Mouse (Mus musculus) midbrain, embryonic 15.5 days (tissue): ENCODE data around the gene Lefty1. TPM values are rescaled to one million over a fixed set of nuclear protein-coding genes. Genes with fewer than 3 reads are reported as not detected.

Source experiments
- ATAC-seq: fragments of 200-750 bp; cut with Nextera tagmentation; replicated peaks from 2 replicates; pipeline ENCODE4 v1.8.0; 2017; ENCODE audit warnings: moderate TSS enrichment
- H3K27ac ChIP-seq: fragments of 300-500 bp; sonication (generic); 2 replicates; pipeline ENCODE4 v1.5.1; 2015; ENCODE audit warnings: mild to moderate bottlenecking, inconsistent platforms
- H3K27me3 ChIP-seq: fragments of 300-500 bp; sonication (generic); replicated peaks from 2 replicates; pipeline ENCODE4 v1.6.1; 2015; ENCODE audit warnings: inconsistent platforms
- H3K36me3 ChIP-seq: fragments of 300-500 bp; sonication (generic); replicated peaks from 2 replicates; pipeline ENCODE4 v1.6.1; 2015; ENCODE audit warnings: inconsistent platforms
- H3K4me1 ChIP-seq: fragments of 300-500 bp; sonication (generic); 2 replicates; pipeline ENCODE4 v1.6.1; 2015; ENCODE audit warnings: inconsistent platforms
- H3K4me2 ChIP-seq: fragments of 300-500 bp; sonication (generic); 2 replicates; pipeline ENCODE4 v1.6.1; 2015; ENCODE audit warnings: inconsistent platforms, mild to moderate bottlenecking, moderate library complexity
- H3K4me3 ChIP-seq: fragments of 300-500 bp; sonication (generic); 2 replicates; pipeline ENCODE4 v1.5.1; 2015; ENCODE audit warnings: mild to moderate bottlenecking, inconsistent platforms
- H3K9ac ChIP-seq: fragments of 300-500 bp; sonication (generic); 2 replicates; pipeline ENCODE4 v1.6.1; 2015; ENCODE audit warnings: mild to moderate bottlenecking, inconsistent platforms
- H3K9me3 ChIP-seq: fragments of 300-500 bp; sonication (generic); 2 replicates; pipeline ENCODE4 v1.6.1; 2016; ENCODE audit warnings: inconsistent platforms
- WGBS: fragments of 180-500 bp; shearing (Covaris S2); methylation state at CpG from one replicate; pipeline ENCODE4 v1.1.7; 2015; ENCODE audit warnings: mixed read lengths; 5-methylcytosine and 5-hydroxymethylcytosine counted together
- polyA plus RNA-seq: library from polyadenylated mRNA; unstranded; fragments of >200 nt; fragmentation: Nextera tagmentation; extraction: Ambion mirVana; gene quantifications from 2 replicates; pipeline ENCODE4 v1.2.1, GENCODE M21; 2015

Gene Lefty1
- polyA plus RNA-seq, 1 experiment from 2014 or later = 0.22 TPM

- no peak overlapping the region for H3K4me2 ChIP-seq
- H3K9me3 ChIP-seq = no peaks in the 10 kb centered on the region
- H3K27me3 ChIP-seq = peaks cover 38% of the 10 kb centered on the region
- H3K27ac ChIP-seq = no peak overlapping the region
- no peak overlapping the region for H3K9ac ChIP-seq
- ATAC-seq = no peak
- 75% methylated on average over 1 of the region's 1 CpGs for WGBS
- H3K36me3 ChIP-seq = no peaks in the 10 kb centered on the region
- no peak overlapping the region for H3K4me3 ChIP-seq
- peaks cover 13% of the 10 kb centered on the region for H3K4me1 ChIP-seq
Measured at GRCm38 (mm10) chr1:180943896-180944295, 9.1 kb downstream of the Lefty1 start.

GRCm38 (mm10) chr1:180944553-180944952 lies 9.7 kb downstream of the Lefty1 start:
- Histone ChIP-seq H3K4me1 (peaks cover 13% of the 10 kb centered on the region), H3K27ac (no peak overlapping the region), H3K9ac (no peak overlapping the region), H3K36me3 (no peaks in the 10 kb centered on the region), H3K4me3 (no peak overlapping the region), H3K4me2 (no peak overlapping the region), H3K27me3 (peaks cover 38% of the 10 kb centered on the region), H3K9me3 (no peaks in the 10 kb centered on the region)
- 84% methylated on average over 4 of the region's 4 CpGs for WGBS
- ATAC-seq = no peak

GRCm38 (mm10) chr1:180945001-180945980 lies 10.5 kb downstream of the Lefty1 start:
- WGBS = 28% methylated on average over 20 of the region's 20 CpGs

GRCm38 (mm10) chr1:180946448-180946847 lies 11.6 kb downstream of the Lefty1 start:
- H3K9ac ChIP-seq = no peak overlapping the region
- no peaks in the 10 kb centered on the region for H3K9me3 ChIP-seq
- no peak overlapping the region for H3K27ac ChIP-seq
- H3K36me3 ChIP-seq = no peaks in the 10 kb centered on the region
- WGBS = 88% methylated on average over 6 of the region's 6 CpGs
- peaks cover 13% of the 10 kb centered on the region for H3K4me1 ChIP-seq
- no peak overlapping the region for H3K4me3 ChIP-seq
- H3K4me2 ChIP-seq = no peak overlapping the region
- no peak for ATAC-seq
- peaks cover 24% of the 10 kb centered on the region for H3K27me3 ChIP-seq

More at GRCm38 (mm10) chr1:180945001-180945980, 10.5 kb downstream of the Lefty1 start:
- Histone ChIP-seq H3K4me3 (no peak overlapping the region), H3K27me3 (peaks cover 35% of the 10 kb centered on the region), H3K4me2 (no peak overlapping the region), H3K36me3 (no peaks in the 10 kb centered on the region), H3K9ac (no peak overlapping the region), H3K4me1 (peaks cover 13% of the 10 kb centered on the region), H3K27ac (no peak overlapping the region), H3K9me3 (no peaks in the 10 kb centered on the region)
- ATAC-seq = no peak

- no peak overlapping the region for H3K4me2 ChIP-seq
- H3K9me3 ChIP-seq = no peaks in the 10 kb centered on the region
- no peak overlapping the region for H3K9ac ChIP-seq
- no peaks in the 10 kb centered on the region for H3K36me3 ChIP-seq
- no peak overlapping the region for H3K4me3 ChIP-seq
- 87% methylated on average over 6 of the region's 6 CpGs for WGBS
- no peaks in the 10 kb centered on the region for H3K4me1 ChIP-seq
- H3K27ac ChIP-seq = no peak overlapping the region
- no peak for ATAC-seq
- no peaks in the 10 kb centered on the region for H3K27me3 ChIP-seq
Measured at GRCm38 (mm10) chr1:180952085-180952746, 17.4 kb downstream of the Lefty1 start.

- Histone ChIP-seq H3K9me3 (no peaks in the 10 kb centered on the region), H3K9ac (no peak overlapping the region), H3K4me2 (no peak overlapping the region), H3K27ac (no peak overlapping the region), H3K36me3 (no peaks in the 10 kb centered on the region), H3K4me1 (no peaks in the 10 kb centered on the region), H3K27me3 (no peaks in the 10 kb centered on the region), H3K4me3 (no peak overlapping the region)
- ATAC-seq = no peak
- 87% methylated on average over 5 of the region's 5 CpGs for WGBS
Measured at GRCm38 (mm10) chr1:180952808-180953207, 18.0 kb downstream of the Lefty1 start.

GRCm38 (mm10) chr1:180956401-180956800 lies 21.6 kb downstream of the Lefty1 start:
- H3K9ac ChIP-seq = no peak overlapping the region

GRCm38 (mm10) chr1:180956973-180957381 lies 22.2 kb downstream of the Lefty1 start:
- 90% methylated on average over 8 of the region's 8 CpGs for WGBS

More at GRCm38 (mm10) chr1:180956401-180956800, 21.6 kb downstream of the Lefty1 start:
- H3K4me2 ChIP-seq = no peak overlapping the region
- H3K27me3 ChIP-seq = no peaks in the 10 kb centered on the region
- H3K36me3 ChIP-seq = no peaks in the 10 kb centered on the region
- no peaks in the 10 kb centered on the region for H3K4me1 ChIP-seq
- 90% methylated on average over 8 of the region's 8 CpGs for WGBS
- H3K4me3 ChIP-seq = no peak overlapping the region
- ATAC-seq = no peak
- H3K9me3 ChIP-seq = no peaks in the 10 kb centered on the region
- H3K27ac ChIP-seq = no peak overlapping the region

GRCm38 (mm10) chr1:180957989-180958388 lies 23.2 kb downstream of the Lefty1 start:
- no peak overlapping the region for H3K27ac ChIP-seq
- H3K9ac ChIP-seq = no peak overlapping the region
- no peak overlapping the region for H3K4me2 ChIP-seq
- no peaks in the 10 kb centered on the region for H3K4me1 ChIP-seq
- H3K9me3 ChIP-seq = no peaks in the 10 kb centered on the region
- H3K27me3 ChIP-seq = no peaks in the 10 kb centered on the region
- no peak overlapping the region for H3K4me3 ChIP-seq
- no peaks in the 10 kb centered on the region for H3K36me3 ChIP-seq
- 84% methylated on average over 3 of the region's 3 CpGs for WGBS
- ATAC-seq = no peak

More at GRCm38 (mm10) chr1:180956973-180957381, 22.2 kb downstream of the Lefty1 start:
- H3K4me2 ChIP-seq = no peak overlapping the region
- no peaks in the 10 kb centered on the region for H3K4me1 ChIP-seq
- H3K36me3 ChIP-seq = no peaks in the 10 kb centered on the region
- no peak overlapping the region for H3K9ac ChIP-seq
- no peaks in the 10 kb centered on the region for H3K27me3 ChIP-seq
- no peaks in the 10 kb centered on the region for H3K9me3 ChIP-seq
- no peak for ATAC-seq
- no peak overlapping the region for H3K27ac ChIP-seq
- no peak overlapping the region for H3K4me3 ChIP-seq

GRCm38 (mm10) chr1:180958797-180959196 lies 24.0 kb downstream of the Lefty1 start:
- Histone ChIP-seq H3K9ac (no peak overlapping the region), H3K4me2 (no peak overlapping the region), H3K36me3 (no peaks in the 10 kb centered on the region), H3K27ac (no peak overlapping the region), H3K4me1 (no peaks in the 10 kb centered on the region), H3K27me3 (no peaks in the 10 kb centered on the region), H3K4me3 (no peak overlapping the region), H3K9me3 (no peaks in the 10 kb centered on the region)
- 56% methylated on average over 3 of the region's 3 CpGs for WGBS
- ATAC-seq = no peak

GRCm38 (mm10) chr1:180965786-180966185 lies 31.0 kb downstream of the Lefty1 start:
- H3K4me2 ChIP-seq = no peak overlapping the region
- H3K9me3 ChIP-seq = no peaks in the 10 kb centered on the region
- ATAC-seq = no peak
- 87% methylated on average over 3 of the region's 3 CpGs for WGBS
- no peak overlapping the region for H3K4me3 ChIP-seq
- H3K27me3 ChIP-seq = no peaks in the 10 kb centered on the region
- no peak overlapping the region for H3K27ac ChIP-seq
- H3K4me1 ChIP-seq = no peaks in the 10 kb centered on the region
- no peak overlapping the region for H3K9ac ChIP-seq
- no peaks in the 10 kb centered on the region for H3K36me3 ChIP-seq

- no peaks in the 10 kb centered on the region for H3K27me3 ChIP-seq
- H3K4me2 ChIP-seq = no peak overlapping the region
- H3K4me3 ChIP-seq = no peak overlapping the region
- WGBS = 66% methylated on average over 3 of the region's 3 CpGs
- no peak overlapping the region for H3K9ac ChIP-seq
- no peaks in the 10 kb centered on the region for H3K36me3 ChIP-seq
- ATAC-seq = no peak
- no peak overlapping the region for H3K27ac ChIP-seq
- H3K9me3 ChIP-seq = no peaks in the 10 kb centered on the region
- H3K4me1 ChIP-seq = no peaks in the 10 kb centered on the region
Measured at GRCm38 (mm10) chr1:180966542-180966941, 31.7 kb downstream of the Lefty1 start.
